Mouse (Mus musculus): Measurements from ENCODE around the gene Lysmd4. TPM values are rescaled to one million over a fixed set of nuclear protein-coding genes. Genes with fewer than 3 reads are reported as not detected.

The Lysmd4 gene
- polyA plus RNA-seq, 1 experiment from 2014 or later, result 12.7 TPM

DNA sequence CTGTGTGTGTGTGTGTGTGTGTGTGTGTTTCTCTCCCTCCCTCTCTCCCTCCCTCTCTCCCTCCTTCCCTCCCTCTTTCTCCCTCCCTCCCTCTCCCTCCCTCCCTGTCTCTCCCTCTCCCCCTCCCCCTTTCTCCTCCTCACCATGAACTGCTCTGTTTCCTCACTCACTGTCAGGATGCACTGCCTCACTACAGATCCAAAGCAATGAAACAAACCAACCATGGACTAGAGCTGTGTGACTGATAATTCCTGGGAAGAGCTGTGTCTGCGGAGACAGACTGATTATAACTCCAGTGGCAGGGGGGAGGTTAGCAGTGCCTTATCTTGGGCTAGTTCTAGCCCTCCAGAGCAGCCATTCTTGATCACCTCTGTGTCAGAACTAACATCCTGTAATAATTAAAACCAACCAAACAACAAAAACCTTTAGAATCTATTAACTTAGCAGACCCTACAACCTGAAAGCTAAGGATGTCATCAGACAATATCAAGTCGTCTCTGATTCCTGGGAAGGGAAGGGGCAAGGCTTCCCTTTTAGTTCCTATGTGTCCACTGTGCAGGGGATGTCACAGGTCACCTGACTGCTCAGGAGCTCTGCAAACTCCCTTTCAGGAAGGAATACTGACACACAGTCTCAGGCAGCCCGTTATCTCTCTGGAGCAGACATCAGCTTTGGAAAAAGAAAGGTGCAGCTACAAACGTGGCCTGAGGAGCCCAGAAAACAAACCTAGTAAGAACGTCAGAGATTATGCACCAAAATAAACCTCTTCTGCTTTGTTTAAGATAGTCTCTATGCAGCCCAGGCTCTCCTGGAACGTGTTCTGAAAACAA is 12.1 kb upstream of the Lysmd4 start:
- H3K27ac ChIP-seq (ENCODE audit: low read depth, low read length), result no peak overlapping the region
- no peaks in the 10 kb centered on the region for H3K27me3 ChIP-seq (ENCODE audit: control insufficient read depth, insufficient read depth, low read length)
- H3K4me3 ChIP-seq (ENCODE audit: low read depth, low read length), result no peak overlapping the region
- no peaks in the 10 kb centered on the region for H3K36me3 ChIP-seq (ENCODE audit: control insufficient read depth, insufficient read depth, low read length)
- H3K4me1 ChIP-seq (ENCODE audit: control insufficient read depth, insufficient read depth, low read length), result no peaks in the 10 kb centered on the region
- WGBS, result 74% methylated on average over 6 of the region's 6 CpGs
- DNase-seq (ENCODE audit: low spot score, missing footprints) (no peak), ATAC-seq (ENCODE audit: low FRiP score) (no peak)
- H3K9ac ChIP-seq (ENCODE audit: low read length), result no peak overlapping the region
- H3K9me3 ChIP-seq (ENCODE audit: control insufficient read depth, low read length), result no peaks in the 10 kb centered on the region
- no peak overlapping the region for H3K4me2 ChIP-seq

DNA sequence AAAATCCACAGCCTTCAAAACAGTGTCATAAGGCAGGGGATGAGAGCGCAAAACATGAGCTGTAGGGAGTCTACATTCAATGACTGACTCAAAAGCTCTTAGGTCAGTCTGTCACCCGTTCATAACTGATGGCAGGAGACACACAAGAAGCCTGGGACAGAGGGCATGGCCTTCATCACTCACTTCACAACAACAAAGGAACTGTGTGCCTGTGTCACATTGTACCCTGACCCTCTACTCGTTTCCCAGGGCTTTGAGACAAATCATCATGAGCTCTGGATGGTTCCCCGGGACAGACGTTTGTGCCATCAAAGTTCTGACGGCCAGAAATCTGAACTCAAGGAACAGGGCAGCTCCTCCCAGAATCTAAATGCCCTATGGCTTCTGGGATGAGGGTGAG is 11.0 kb upstream of the Lysmd4 start:
- Histone ChIP-seq H3K36me3 (ENCODE audit: control insufficient read depth, insufficient read depth, low read length) (no peaks in the 10 kb centered on the region), H3K4me2 (no peak overlapping the region), H3K9me3 (ENCODE audit: control insufficient read depth, low read length) (no peaks in the 10 kb centered on the region), H3K4me3 (ENCODE audit: low read depth, low read length) (no peak overlapping the region), H3K27me3 (ENCODE audit: control insufficient read depth, insufficient read depth, low read length) (no peaks in the 10 kb centered on the region), H3K27ac (ENCODE audit: low read depth, low read length) (no peak overlapping the region), H3K4me1 (ENCODE audit: control insufficient read depth, insufficient read depth, low read length) (no peaks in the 10 kb centered on the region), H3K9ac (ENCODE audit: low read length) (no peak overlapping the region)
- 67% methylated on average over 6 of the region's 6 CpGs for WGBS
- DNase-seq (ENCODE audit: low spot score, missing footprints), result no peak
- no peak for ATAC-seq (ENCODE audit: low FRiP score)

GRCm38 (mm10) chr7:67211971-67212370 is 10.4 kb upstream of the Lysmd4 start:
- no peaks in the 10 kb centered on the region for H3K9me3 ChIP-seq (ENCODE audit: control insufficient read depth, low read length)
- no peaks in the 10 kb centered on the region for H3K4me1 ChIP-seq (ENCODE audit: control insufficient read depth, insufficient read depth, low read length)
- no peak overlapping the region for H3K27ac ChIP-seq (ENCODE audit: low read depth, low read length)
- DNase-seq (ENCODE audit: low spot score, missing footprints) (no peak), ATAC-seq (ENCODE audit: low FRiP score) (no peak)
- no peak overlapping the region for H3K4me3 ChIP-seq (ENCODE audit: low read depth, low read length)
- H3K9ac ChIP-seq (ENCODE audit: low read length), result no peak overlapping the region
- H3K27me3 ChIP-seq (ENCODE audit: control insufficient read depth, insufficient read depth, low read length), result no peaks in the 10 kb centered on the region
- no peak overlapping the region for H3K4me2 ChIP-seq
- H3K36me3 ChIP-seq (ENCODE audit: control insufficient read depth, insufficient read depth, low read length), result no peaks in the 10 kb centered on the region
- WGBS, result 49% methylated on average over 4 of the region's 4 CpGs

GRCm38 (mm10) chr7:67213589-67213988 is 8.8 kb upstream of the Lysmd4 start:
- Histone ChIP-seq H3K27ac (ENCODE audit: low read depth, low read length) (no peak overlapping the region), H3K4me3 (ENCODE audit: low read depth, low read length) (no peak overlapping the region), H3K27me3 (ENCODE audit: control insufficient read depth, insufficient read depth, low read length) (no peaks in the 10 kb centered on the region), H3K4me1 (ENCODE audit: control insufficient read depth, insufficient read depth, low read length) (no peaks in the 10 kb centered on the region), H3K36me3 (ENCODE audit: control insufficient read depth, insufficient read depth, low read length) (no peaks in the 10 kb centered on the region), H3K4me2 (no peak overlapping the region), H3K9me3 (ENCODE audit: control insufficient read depth, low read length) (no peaks in the 10 kb centered on the region), H3K9ac (ENCODE audit: low read length) (no peak overlapping the region)
- 77% methylated on average over 1 of the region's 1 CpGs for WGBS
- no peak for ATAC-seq (ENCODE audit: low FRiP score)
- DNase-seq (ENCODE audit: low spot score, missing footprints), result no peak

DNA sequence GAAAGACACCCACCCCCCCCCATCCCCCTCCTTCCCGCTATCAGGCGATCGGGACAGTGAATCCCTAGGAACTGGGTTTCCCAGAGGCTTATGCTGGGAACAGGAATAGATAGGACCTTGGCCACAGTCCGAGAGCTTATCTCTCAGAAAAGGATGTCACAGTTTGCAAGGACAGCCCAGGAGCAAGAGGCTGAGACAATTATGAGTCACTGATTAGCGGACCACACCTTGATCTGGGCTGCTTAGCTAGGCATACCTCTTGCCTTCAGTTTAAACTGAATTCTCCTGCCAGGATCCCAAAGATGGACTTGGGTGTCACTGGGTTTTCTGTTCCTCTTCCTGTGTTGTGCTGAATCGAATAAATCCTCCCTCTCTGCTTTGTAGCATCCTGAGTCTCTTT is 6.0 kb upstream of the Lysmd4 start:
- Histone ChIP-seq H3K27ac (ENCODE audit: low read depth, low read length) (no peak overlapping the region), H3K4me2 (no peak overlapping the region), H3K9ac (ENCODE audit: low read length) (no peak overlapping the region), H3K27me3 (ENCODE audit: control insufficient read depth, insufficient read depth, low read length) (no peaks in the 10 kb centered on the region), H3K4me3 (ENCODE audit: low read depth, low read length) (no peak overlapping the region), H3K9me3 (ENCODE audit: control insufficient read depth, low read length) (no peaks in the 10 kb centered on the region), H3K36me3 (ENCODE audit: control insufficient read depth, insufficient read depth, low read length) (no peaks in the 10 kb centered on the region), H3K4me1 (ENCODE audit: control insufficient read depth, insufficient read depth, low read length) (no peaks in the 10 kb centered on the region)
- no peak for ATAC-seq (ENCODE audit: low FRiP score)
- no peak for DNase-seq (ENCODE audit: low spot score, missing footprints)
- 81% methylated on average over 6 of the region's 6 CpGs for WGBS

DNA sequence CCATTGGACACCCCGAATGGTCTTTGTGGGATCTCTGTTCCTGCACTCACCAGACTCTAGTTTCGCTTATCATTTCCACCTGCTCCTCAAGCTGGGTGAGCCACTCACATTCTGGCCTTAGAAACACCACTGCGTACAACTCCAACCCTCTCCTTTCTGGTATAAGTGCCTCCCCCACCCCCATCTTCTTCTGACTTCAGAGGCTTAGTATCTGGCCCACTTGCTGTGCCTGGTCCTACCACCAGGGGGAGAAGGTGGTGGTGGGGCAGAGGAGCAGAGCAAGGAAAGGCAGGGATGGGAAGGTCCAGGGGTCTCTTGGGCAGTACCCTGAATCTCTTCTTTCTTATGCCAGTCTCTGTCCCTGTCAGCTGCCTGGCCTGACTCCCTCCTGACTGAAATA is 5.3 kb upstream of the Lysmd4 start:
- WGBS, result 74% methylated on average over 3 of the region's 3 CpGs
- DNase-seq (ENCODE audit: low spot score, missing footprints), result peak; percentile 94
- H3K27ac ChIP-seq (ENCODE audit: low read depth, low read length), result no peak overlapping the region
- H3K27me3 ChIP-seq (ENCODE audit: control insufficient read depth, insufficient read depth, low read length), result no peaks in the 10 kb centered on the region
- H3K36me3 ChIP-seq (ENCODE audit: control insufficient read depth, insufficient read depth, low read length), result no peaks in the 10 kb centered on the region
- no peak overlapping the region for H3K9ac ChIP-seq (ENCODE audit: low read length)
- H3K4me2 ChIP-seq, result no peak overlapping the region
- H3K9me3 ChIP-seq (ENCODE audit: control insufficient read depth, low read length), result no peaks in the 10 kb centered on the region
- 0 out of 2 replicates have a peak, but pooled peaks cover 2% of the 10 kb centered on the region for H3K4me1 ChIP-seq (ENCODE audit: control insufficient read depth, insufficient read depth, low read length)
- no peak overlapping the region for H3K4me3 ChIP-seq (ENCODE audit: low read depth, low read length)
- no peak for ATAC-seq (ENCODE audit: low FRiP score)

- 89% methylated on average over 15 of the region's 15 CpGs for WGBS
- H3K27ac ChIP-seq (ENCODE audit: low read depth, low read length), result no peak overlapping the region
These were observed 3.7 kb downstream of the Lysmd4 start for GRCm38 (mm10) chr7:67225943-67226625.

GRCm38 (mm10) chr7:67227538-67227937 is 5.2 kb downstream of the Lysmd4 start:
- Histone ChIP-seq H3K27ac (ENCODE audit: low read depth, low read length) (no peak overlapping the region), H3K9ac (ENCODE audit: low read length) (no peak overlapping the region), H3K27me3 (ENCODE audit: control insufficient read depth, insufficient read depth, low read length) (no peaks in the 10 kb centered on the region), H3K4me3 (ENCODE audit: low read depth, low read length) (no peak overlapping the region), H3K36me3 (ENCODE audit: control insufficient read depth, insufficient read depth, low read length) (no peaks in the 10 kb centered on the region), H3K9me3 (ENCODE audit: control insufficient read depth, low read length) (no peaks in the 10 kb centered on the region), H3K4me2 (no peak overlapping the region), H3K4me1 (ENCODE audit: control insufficient read depth, insufficient read depth, low read length) (peaks cover 10% of the 10 kb centered on the region)
- ATAC-seq (ENCODE audit: low FRiP score), result no peak
- no peak for DNase-seq (ENCODE audit: low spot score, missing footprints)
- 89% methylated on average over 1 of the region's 1 CpGs for WGBS

More at GRCm38 (mm10) chr7:67225943-67226625, 3.7 kb downstream of the Lysmd4 start:
- Histone ChIP-seq H3K36me3 (ENCODE audit: control insufficient read depth, insufficient read depth, low read length) (no peaks in the 10 kb centered on the region), H3K9me3 (ENCODE audit: control insufficient read depth, low read length) (no peaks in the 10 kb centered on the region), H3K4me1 (ENCODE audit: control insufficient read depth, insufficient read depth, low read length) (peaks cover 13% of the 10 kb centered on the region), H3K9ac (ENCODE audit: low read length) (no peak overlapping the region), H3K4me3 (ENCODE audit: low read depth, low read length) (no peak overlapping the region), H3K4me2 (no peak overlapping the region), H3K27me3 (ENCODE audit: control insufficient read depth, insufficient read depth, low read length) (no peaks in the 10 kb centered on the region)
- ATAC-seq (ENCODE audit: low FRiP score) (no peak), DNase-seq (ENCODE audit: low spot score, missing footprints) (no peak)

GRCm38 (mm10) chr7:67228390-67228789 is 6.0 kb downstream of the Lysmd4 start:
- Histone ChIP-seq H3K9me3 (ENCODE audit: control insufficient read depth, low read length) (no peaks in the 10 kb centered on the region), H3K4me2 (no peak overlapping the region), H3K27ac (ENCODE audit: low read depth, low read length) (no peak overlapping the region), H3K4me3 (ENCODE audit: low read depth, low read length) (no peak overlapping the region), H3K27me3 (ENCODE audit: control insufficient read depth, insufficient read depth, low read length) (no peaks in the 10 kb centered on the region), H3K9ac (ENCODE audit: low read length) (no peak overlapping the region), H3K36me3 (ENCODE audit: control insufficient read depth, insufficient read depth, low read length) (no peaks in the 10 kb centered on the region), H3K4me1 (ENCODE audit: control insufficient read depth, insufficient read depth, low read length) (peaks cover 5% of the 10 kb centered on the region)
- ATAC-seq (ENCODE audit: low FRiP score) (no peak), DNase-seq (ENCODE audit: low spot score, missing footprints) (no peak)
- WGBS, result 67% methylated on average over 3 of the region's 3 CpGs
